Mouse (Mus musculus) testis, adult 2 months (tissue): ENCODE results near the gene Papss1.

Source experiments
- CTCF ChIP-seq: fragments of 200-500 bp; IDR thresholded peaks from 2 replicates; pipeline ENCODE4 v1.5.1; 2012; ENCODE audit warnings: low read depth, mild to moderate bottlenecking, inconsistent platforms, low read length, moderate library complexity; ENCODE audit not compliant: control insufficient read depth, insufficient read depth, insufficient replicate concordance
- POLR2A ChIP-seq: fragments of 200-500 bp; IDR thresholded peaks from 2 replicates; pipeline ENCODE4 v1.6.1; 2012; ENCODE audit warnings: low read depth, mild to moderate bottlenecking, inconsistent platforms, low read length, moderate library complexity; ENCODE audit not compliant: control insufficient read depth

GRCm38 (mm10) chr3:131654366-131654765, 89.8 kb downstream of the Papss1 start:
- TF ChIP-seq CTCF (no peak), POLR2A (no peak)
